Mouse (Mus musculus) spleen, adult 2 months (tissue): Measurements from ENCODE around the gene Fam43b. TPM values are rescaled to one million over a fixed set of nuclear protein-coding genes. Genes with fewer than 3 reads are reported as not detected.
A peak's percentile ranks its signal among the peaks of the same experiment; 100 is the strongest.
"Not testable (repeated sequence)": the region's sequence is repeated elsewhere in the genome, so short reads cannot be mapped to it uniquely, and the experiment has no call there.

Source experiments
- DNase-seq, 2 experiments: peaks; one replicate each; pipeline versions ENCODE4 v3.0.0 to v3.0.0-alpha.2; 2012 to 2021; ENCODE audit warnings: low spot score in 2 of 2, low read depth in 1 of 2
- H3K27ac ChIP-seq: fragments of 200-500 bp; 2 replicates; pipeline ENCODE4 v1.5.1; 2012; ENCODE audit warnings: low read length, inconsistent platforms; ENCODE audit not compliant: insufficient read depth
- H3K27me3 ChIP-seq: fragments of 200-500 bp; 2 replicates; pipeline ENCODE4 v1.6.1; 2012; ENCODE audit warnings: mild to moderate bottlenecking, moderate library complexity, low read length, inconsistent platforms; ENCODE audit not compliant: control insufficient read depth, insufficient read depth
- H3K36me3 ChIP-seq: fragments of 200-500 bp; 2 replicates; pipeline ENCODE4 v1.6.1; 2012; ENCODE audit warnings: mild to moderate bottlenecking, low read length, inconsistent platforms; ENCODE audit not compliant: control insufficient read depth, insufficient read depth
- H3K4me1 ChIP-seq: fragments of 200-500 bp; 2 replicates; pipeline ENCODE4 v1.6.1; 2011; ENCODE audit warnings: inconsistent platforms; ENCODE audit not compliant: control insufficient read depth, insufficient read depth, insufficient read length
- H3K4me3 ChIP-seq: fragments of 200-500 bp; 2 replicates; pipeline ENCODE4 v1.5.1; 2011; ENCODE audit warnings: mild to moderate bottlenecking, inconsistent platforms; ENCODE audit not compliant: insufficient read depth, insufficient read length; ENCODE audit errors: extremely low read depth
- CTCF ChIP-seq: fragments of 200-500 bp; IDR thresholded peaks from 2 replicates; pipeline ENCODE4 v1.5.1; 2011; ENCODE audit warnings: mild to moderate bottlenecking, inconsistent platforms; ENCODE audit not compliant: insufficient read depth, insufficient read length, insufficient replicate concordance; ENCODE audit errors: extremely low read depth
- POLR2A ChIP-seq: fragments of 200-500 bp; IDR thresholded peaks from 2 replicates; pipeline ENCODE4 v1.6.1; 2011; ENCODE audit warnings: low read depth, low read length, inconsistent platforms
- WGBS: fragments of 180-500 bp; shearing (Covaris S2); methylation state at CpG from one replicate; pipeline ENCODE4 v1.1.7; 2018; 5-methylcytosine and 5-hydroxymethylcytosine counted together
- polyA plus RNA-seq: library from polyadenylated mRNA; depleted of rRNA; stranded (reverse); fragments of >200 nt; gene quantifications from 2 replicates; pipeline ENCODE4 v1.2.3, GENCODE M21; 2012

Fam43b gene
- polyA plus RNA-seq, 1 experiment, result 0.06 TPM

DNA sequence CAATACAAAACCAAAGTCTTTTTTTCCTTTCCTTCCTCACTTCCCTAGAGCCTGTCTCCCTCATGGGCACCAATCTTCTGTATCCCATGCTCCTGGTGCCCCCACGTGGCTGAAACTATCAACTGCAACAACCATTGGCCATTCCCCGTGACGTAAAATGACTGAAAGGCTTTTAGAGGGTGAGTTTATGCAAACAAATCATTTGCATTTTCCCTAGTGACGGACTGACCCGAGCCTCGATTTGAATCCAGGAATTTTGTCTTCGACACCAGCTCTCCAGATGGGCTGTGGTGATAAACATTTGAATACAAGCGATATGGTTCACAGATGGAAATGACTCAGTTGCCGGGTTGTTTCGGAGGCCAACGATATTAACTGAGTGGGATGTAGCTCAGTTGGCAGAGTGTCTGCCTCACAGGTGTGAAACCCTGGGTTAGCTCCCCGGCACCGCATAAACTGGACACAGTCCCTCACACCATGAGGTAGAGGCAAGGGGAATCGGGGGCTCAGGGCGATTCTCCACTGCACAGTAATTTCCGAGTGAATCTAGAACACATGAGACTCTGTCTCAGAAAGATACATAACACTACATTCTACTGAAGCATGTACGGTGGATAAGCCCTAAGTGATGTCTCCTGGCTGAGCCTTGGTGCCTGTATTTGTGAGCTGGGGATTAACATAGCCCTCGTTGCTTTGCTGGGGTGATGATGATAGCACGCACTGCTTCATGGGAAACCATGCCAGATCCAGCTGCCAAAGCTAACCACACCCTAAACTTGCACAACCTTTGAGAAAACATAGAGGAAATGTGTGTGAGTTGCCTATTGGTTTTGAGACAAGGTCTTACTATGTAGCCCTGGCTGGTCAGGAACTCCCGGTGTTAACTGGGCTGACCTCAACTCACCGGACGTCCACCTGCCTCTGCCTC lies 30.7 kb upstream of the Fam43b start:
- peak; percentile 26 to 50 for DNase-seq
- no peaks in the 10 kb centered on the region for H3K27me3 ChIP-seq
- no peak overlapping the region for H3K27ac ChIP-seq
- H3K4me3 ChIP-seq, result no peak overlapping the region
- 38% methylated on average over 22 of the region's 22 CpGs for WGBS
- no peaks in the 10 kb centered on the region for H3K36me3 ChIP-seq
- no peaks in the 10 kb centered on the region for H3K4me1 ChIP-seq
- peak; percentile 37; the same call in 1 of the 2 replicates for TF ChIP-seq CTCF
- no peak for TF ChIP-seq POLR2A

GRCm38 (mm10) chr4:138425604-138426003 lies 29.3 kb upstream of the Fam43b start:
- H3K27me3 ChIP-seq, H3K27ac ChIP-seq, DNase-seq, H3K4me3 ChIP-seq, H3K36me3 ChIP-seq, H3K4me1 ChIP-seq: not testable (repeated sequence)
- WGBS, result 94% methylated on average over 14 of the region's 14 CpGs

DNA sequence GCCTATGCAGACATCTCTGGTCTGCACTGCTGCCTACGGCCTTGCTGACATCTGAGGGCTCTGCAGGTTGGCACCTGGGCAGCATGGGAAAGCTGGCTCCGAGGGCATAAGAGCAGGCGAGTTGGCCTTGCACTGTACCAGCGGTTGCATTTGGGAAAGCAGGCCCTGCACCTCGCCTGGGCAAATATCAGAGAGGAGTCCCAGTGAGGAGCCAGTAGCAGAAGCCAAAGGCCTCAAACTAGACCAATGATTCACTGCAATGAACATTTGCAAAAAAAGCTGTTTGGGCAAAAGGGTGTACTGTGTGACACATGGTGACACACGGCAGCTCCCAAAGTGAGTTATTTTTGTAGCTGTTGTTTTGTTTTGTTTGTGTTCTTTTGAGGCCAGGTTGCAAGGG lies 28.7 kb upstream of the Fam43b start:
- DNase-seq, result no peak
- 87% methylated on average over 6 of the region's 6 CpGs for WGBS
- no peak overlapping the region for H3K4me3 ChIP-seq
- H3K36me3 ChIP-seq, result no peaks in the 10 kb centered on the region
- no peaks in the 10 kb centered on the region for H3K4me1 ChIP-seq
- TF ChIP-seq CTCF (no peak), POLR2A (no peak)
- no peaks in the 10 kb centered on the region for H3K27me3 ChIP-seq
- H3K27ac ChIP-seq, result no peak overlapping the region

- Histone ChIP-seq H3K4me1 (no peaks in the 10 kb centered on the region), H3K27ac (no peak overlapping the region), H3K27me3 (no peaks in the 10 kb centered on the region), H3K4me3 (no peak overlapping the region), H3K36me3 (no peaks in the 10 kb centered on the region)
- DNase-seq, result no peak
- WGBS, result 68% methylated on average over 11 of the region's 11 CpGs
- TF ChIP-seq CTCF, result no peak
- no peak for TF ChIP-seq POLR2A
Measured at GRCm38 (mm10) chr4:138418340-138418957, 22.1 kb upstream of the Fam43b start.

- Histone ChIP-seq H3K4me3 (no peak overlapping the region), H3K36me3 (no peaks in the 10 kb centered on the region), H3K27ac (no peak overlapping the region), H3K4me1 (no peaks in the 10 kb centered on the region), H3K27me3 (no peaks in the 10 kb centered on the region)
- DNase-seq, result no peak
- TF ChIP-seq CTCF, result no peak
- no peak for TF ChIP-seq POLR2A
- WGBS, result 66% methylated on average over 4 of the region's 4 CpGs
Measured at GRCm38 (mm10) chr4:138417882-138418281, 21.6 kb upstream of the Fam43b start.

DNA sequence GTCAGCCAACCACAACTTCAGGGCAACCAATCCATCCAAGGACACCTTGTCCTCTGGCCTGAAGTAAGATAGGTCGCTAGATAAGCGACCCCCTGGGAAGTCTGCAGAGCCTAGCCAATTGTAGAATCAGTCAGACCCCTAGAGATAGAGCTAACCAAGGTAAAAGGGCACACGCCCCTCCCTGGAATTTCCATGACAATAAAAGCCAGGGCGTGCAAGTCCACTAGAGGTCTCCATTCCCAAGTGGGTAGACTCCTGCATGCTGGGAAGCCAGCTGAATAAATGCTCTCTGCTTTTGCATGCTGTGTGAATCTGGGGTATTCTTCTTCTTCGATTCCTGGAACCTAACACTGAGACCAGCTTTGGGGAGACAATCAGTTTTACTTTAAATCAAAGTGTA lies 20.1 kb upstream of the Fam43b start:
- no peaks in the 10 kb centered on the region for H3K27me3 ChIP-seq
- DNase-seq, result no peak
- H3K27ac ChIP-seq, result no peak overlapping the region
- no peaks in the 10 kb centered on the region for H3K4me1 ChIP-seq
- no peak overlapping the region for H3K4me3 ChIP-seq
- TF ChIP-seq CTCF (no peak), POLR2A (no peak)
- no peaks in the 10 kb centered on the region for H3K36me3 ChIP-seq
- WGBS, result 76% methylated on average over 5 of the region's 5 CpGs

- no peak for DNase-seq
- WGBS, result 78% methylated on average over 3 of the region's 3 CpGs
- Histone ChIP-seq H3K4me3 (no peak overlapping the region), H3K36me3 (no peaks in the 10 kb centered on the region), H3K27ac (no peak overlapping the region), H3K27me3 (no peaks in the 10 kb centered on the region), H3K4me1 (no peaks in the 10 kb centered on the region)
- TF ChIP-seq POLR2A (no peak), CTCF (no peak)
Measured at GRCm38 (mm10) chr4:138415991-138416390, 19.7 kb upstream of the Fam43b start.
